Mouse (Mus musculus): ENCODE results near the gene Sstr5.
A peak's percentile ranks its signal among the peaks of the same experiment; 100 is the strongest.

DNA sequence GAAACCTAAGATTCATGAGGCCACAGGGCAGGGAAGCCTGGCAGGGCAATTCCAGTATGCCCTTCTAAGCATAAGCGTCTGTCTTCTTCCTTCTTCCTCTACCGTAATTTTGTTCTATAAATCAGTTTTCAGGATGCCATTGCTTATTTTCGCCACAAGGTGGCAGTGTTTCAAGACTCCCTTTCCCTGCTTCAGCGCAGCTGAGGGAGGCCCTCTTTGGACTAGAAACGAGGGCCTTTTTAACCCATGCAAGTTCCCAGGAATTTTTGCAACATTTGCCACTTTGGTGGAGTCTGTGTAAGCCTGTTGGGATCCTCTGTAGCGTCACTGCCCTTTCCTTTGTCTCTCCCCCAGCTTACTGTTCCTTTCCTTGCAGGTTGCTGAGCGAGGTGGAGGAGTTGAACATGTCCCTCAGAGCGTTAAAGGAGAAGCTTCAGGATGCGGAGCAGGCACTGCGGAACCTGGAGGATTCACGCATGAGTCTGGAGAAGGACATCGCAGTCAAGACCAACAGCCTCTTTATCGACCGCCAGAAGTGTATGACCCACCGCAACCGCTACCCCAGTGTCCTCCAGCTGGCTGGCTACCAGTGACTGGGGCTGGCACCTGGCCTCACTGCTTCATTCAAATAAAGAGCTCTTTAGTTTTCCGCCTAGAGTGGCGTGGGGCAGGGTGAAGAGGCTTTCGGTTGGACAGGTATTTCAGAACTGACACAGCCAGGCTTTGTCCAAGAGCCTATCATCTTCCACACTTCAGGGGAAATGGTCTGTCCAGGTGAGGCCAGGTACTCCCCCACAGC is 20.9 kb downstream of the Sstr5 start:
- TF ChIP-seq TAL1 (IDR thresholded peaks at IDR 0.05; ENCODE audit: low read length) (no peak), ELF1 (IDR thresholded peaks at IDR 0.05; ENCODE audit: low read depth, low read length) (no peak), TCF12 (IDR thresholded peaks at IDR 0.05; ENCODE audit: low read depth, low read length) (no peak), RAD21 (IDR thresholded peaks at IDR 0.05; ENCODE audit: low read depth, low read length) (peak; percentile 61), JUND (IDR thresholded peaks at IDR 0.05; ENCODE audit: low read depth, low read length) (no peak), GATA1 (IDR thresholded peaks at IDR 0.05; ENCODE audit: low read depth, low read length) (no peak), ZNF384 (IDR thresholded peaks at IDR 0.05; ENCODE audit: low read depth, low read length) (no peak), CTCF (IDR thresholded peaks at IDR 0.05 in 2 of 3, conservative IDR thresholded peaks at IDR 0.05 in 1 of 3; ENCODE audit: control insufficient read depth in 1 of 3, insufficient read depth in 1 of 3, low read depth in 2 of 3, low read length in 3 of 3, poor library complexity in 1 of 3, severe bottlenecking in 1 of 3) (peak; percentile 73 to 88 (median 87)), USF1 (IDR thresholded peaks at IDR 0.05; ENCODE audit: low read depth, low read length) (no peak)
